Mouse (Mus musculus) layer of hippocampus, postnatal 36 days (tissue): ENCODE measurements at regions not wholly inside any gene's neighbourhood (a gene's known extent, or its start where the extent isn't known, plus 50 kb on each side); places are given as distances from the start of the nearest gene placed in this dataset.

Experiments used
- DNase-seq, 2 experiments: peaks; one replicate each; pipeline ENCODE4 v3.0.0; 2022

- no peak for DNase-seq
Measured at GRCm38 (mm10) chr6:6657928-6658500, 79.6 kb upstream of the Sem1 start.

- no peak for DNase-seq
Measured at GRCm38 (mm10) chr6:6660072-6660471, 81.6 kb upstream of the Sem1 start.

- DNase-seq, result no peak
Measured at GRCm38 (mm10) chr6:6666762-6667161, 88.3 kb upstream of the Sem1 start.

- no peak for DNase-seq
Measured at GRCm38 (mm10) chr6:6689241-6689640, 110.8 kb upstream of the Sem1 start.

GRCm38 (mm10) chr6:6690188-6690587 is 111.7 kb upstream of the Sem1 start:
- no peak for DNase-seq

GRCm38 (mm10) chr6:6692056-6692770 is 113.8 kb upstream of the Sem1 start:
- DNase-seq, result no peak

GRCm38 (mm10) chr6:6695742-6696430 is 117.4 kb upstream of the Sem1 start:
- DNase-seq, result no peak

GRCm38 (mm10) chr6:6697418-6697979 is 119.0 kb upstream of the Sem1 start:
- no peak for DNase-seq

- DNase-seq, result peak; percentile 11 to 14
Measured at GRCm38 (mm10) chr6:6706729-6707128, 128.3 kb upstream of the Sem1 start.

- DNase-seq, result no peak
Measured at GRCm38 (mm10) chr6:6709057-6709456, 130.6 kb upstream of the Sem1 start.

GRCm38 (mm10) chr6:6730259-6730658 is 132.9 kb upstream of the Dlx6 start:
- no peak for DNase-seq

- DNase-seq, result no peak
Measured at GRCm38 (mm10) chr6:6745394-6745793, 117.7 kb upstream of the Dlx6 start.

- DNase-seq, result no peak
Measured at GRCm38 (mm10) chr6:6779157-6779556, 84.0 kb upstream of the Dlx6 start.

GRCm38 (mm10) chr6:6781556-6781955 is 81.6 kb upstream of the Dlx6 start:
- DNase-seq, result no peak

- DNase-seq, result no peak
Measured at GRCm38 (mm10) chr6:6785939-6786490, 77.1 kb upstream of the Dlx6 start.

GRCm38 (mm10) chr6:6787490-6787889 is 75.6 kb upstream of the Dlx6 start:
- DNase-seq, result no peak

GRCm38 (mm10) chr6:6794320-6795018 is 68.7 kb upstream of the Dlx6 start:
- DNase-seq, result no peak

- no peak for DNase-seq
Measured at GRCm38 (mm10) chr6:6800377-6800776, 62.8 kb upstream of the Dlx6 start.

- no peak for DNase-seq
Measured at GRCm38 (mm10) chr6:6801563-6802259, 61.4 kb upstream of the Dlx6 start.
